Mouse (Mus musculus): Measurements from ENCODE around the gene Tmem51.

DNA sequence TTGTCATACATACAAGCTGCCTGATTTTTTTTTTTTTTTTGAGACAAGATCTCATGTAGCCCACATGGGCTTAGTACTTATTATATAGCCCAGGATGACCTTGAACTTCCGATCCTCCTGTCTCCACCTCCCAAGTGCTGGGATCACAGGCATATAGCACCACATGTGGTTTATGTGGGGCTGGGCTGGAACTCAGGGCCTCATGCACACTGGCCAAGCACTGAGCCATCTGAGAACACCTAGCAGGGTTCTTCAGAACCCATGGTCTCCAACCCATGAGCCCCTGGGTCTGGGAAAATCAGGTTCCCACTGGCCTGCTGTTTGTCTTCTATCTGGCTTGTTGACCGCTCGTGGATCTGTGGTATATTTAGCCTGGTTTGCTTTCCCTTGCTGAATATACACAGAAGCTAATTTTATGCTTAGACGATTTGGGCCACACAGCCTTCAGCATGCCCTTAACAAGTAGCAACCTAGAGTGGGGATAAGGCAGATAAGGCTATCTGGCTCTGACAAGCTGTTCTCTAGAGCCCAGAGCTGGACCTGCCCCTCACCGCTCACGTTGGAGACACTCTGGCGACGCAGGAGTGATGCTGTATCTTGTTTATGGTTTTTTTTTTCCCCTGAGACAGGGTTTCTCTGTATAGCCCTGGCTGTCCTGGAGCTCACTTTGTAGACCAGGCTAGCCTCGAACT, 44.3 kb downstream of the Tmem51 start:
- TF ChIP-seq POLR2A (IDR thresholded peaks at IDR 0.05; ENCODE audit: insufficient read length, low read depth) (no peak), MAX (IDR thresholded peaks at IDR 0.05; ENCODE audit: low read depth) (no peak), MYOD1 (IDR thresholded peaks at IDR 0.05; ENCODE audit: control insufficient read depth in 1 of 3, insufficient read length in 2 of 3, low read depth in 2 of 3) (no peak), E2F4 (IDR thresholded peaks at IDR 0.05; ENCODE audit: insufficient read depth) (no peak)

Measured in myocyte (in vitro differentiated cells).